ENCODE assay signal across 16 mouse cellular contexts in genomic region chr12:101888312-101888711, GRCm38 (mm10).
"Had no signal": no experiment of that assay in that cellular context is flagged by ENCODE, and none has a peak within 500 bp of the region (broad histone marks: within the 10 kb centered on the region; RNA-seq: fewer than 3 reads in every experiment).

No protein-coding gene starts in this region.

- H3K27ac ChIP-seq: neural tube, embryonic 13.5 days; neural tube, embryonic 15.5 days; stomach, embryonic 15.5 days; stomach, postnatal 0 days had no signal

- H3K4me2 ChIP-seq: neural tube, embryonic 13.5 days; neural tube, embryonic 15.5 days; stomach, embryonic 15.5 days had no signal

- H3K9me3 ChIP-seq: neural tube, embryonic 13.5 days; neural tube, embryonic 15.5 days; stomach, embryonic 15.5 days had no signal

- H3K4me1 ChIP-seq: neural tube, embryonic 13.5 days; neural tube, embryonic 15.5 days; stomach, embryonic 15.5 days had no signal

- H3K27me3 ChIP-seq: neural tube, embryonic 13.5 days; neural tube, embryonic 15.5 days; stomach, embryonic 15.5 days had no signal

- H3K4me3 ChIP-seq: neural tube, embryonic 13.5 days; neural tube, embryonic 15.5 days; stomach, embryonic 15.5 days had no signal

- H3K9ac ChIP-seq: neural tube, embryonic 13.5 days; neural tube, embryonic 15.5 days; stomach, embryonic 15.5 days had no signal

- DNase-seq: retina, postnatal 1 day; right cerebral cortex, adult 18-20 months; right cerebral cortex, postnatal 14 days; right cerebral cortex, postnatal 25 days; right cerebral cortex, postnatal 4 days; spleen, adult 18-20 months; thymus, adult 18-20 months; thymus, adult 2 months; thymus, postnatal 14 days; thymus, postnatal 25 days; thymus, postnatal 36 days; thymus, postnatal 4 days had no signal
